Mouse (Mus musculus) frontal cortex, postnatal 36 days (tissue): ENCODE data around the gene Tm9sf1.

Source experiments
- DNase-seq, 2 experiments: peaks; one replicate each; pipeline ENCODE4 v3.0.0; 2022; ENCODE audit warnings: low spot score in 2 of 2

The Tm9sf1 gene

DNA sequence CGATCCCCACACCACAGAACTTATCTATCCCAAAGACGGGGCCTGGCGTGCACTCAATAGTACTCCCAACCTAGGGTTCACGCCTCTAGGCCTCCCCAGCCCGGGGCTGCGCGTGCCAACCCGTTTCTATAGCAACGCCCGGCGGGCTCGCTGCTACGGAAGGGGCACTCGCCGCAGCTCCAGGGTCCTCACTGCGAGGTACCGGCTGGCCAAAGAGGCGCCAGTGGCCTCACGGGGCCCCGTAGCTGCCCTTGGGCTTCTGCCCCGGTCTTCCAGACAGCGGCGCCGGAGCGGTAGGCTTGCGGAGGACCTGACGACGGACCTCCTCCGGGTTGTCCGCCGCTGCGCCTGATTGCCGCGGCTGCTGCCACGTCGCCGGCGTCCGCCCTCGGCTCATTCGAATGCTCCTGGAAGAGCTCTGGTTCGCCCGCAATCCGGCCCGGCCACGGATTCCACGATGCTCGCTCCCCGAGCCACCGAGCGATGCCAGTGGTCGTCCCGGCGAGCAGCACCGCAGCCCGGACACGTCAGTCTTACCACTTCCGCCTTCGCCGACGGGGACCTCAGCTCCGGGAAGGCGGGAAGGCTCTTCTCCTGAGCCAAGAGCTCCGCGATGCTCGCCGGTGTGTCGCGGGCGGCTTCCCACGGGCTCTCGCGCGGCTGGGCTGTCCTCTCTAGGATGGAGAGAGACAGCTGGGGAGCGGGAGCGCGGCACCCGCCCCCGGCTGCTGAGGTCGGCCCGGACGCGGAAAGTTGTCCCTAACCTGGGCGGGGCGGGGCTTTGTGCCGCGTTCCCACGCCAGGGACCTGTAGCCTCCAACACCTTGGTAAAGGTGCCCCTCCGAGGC, at the start of gene Tm9sf1:
TSS of gene Tm9sf1 (minus strand) at position 747 of the 848 bp plus-strand sequence.
- DNase-seq, result peak; percentile 91

DNA sequence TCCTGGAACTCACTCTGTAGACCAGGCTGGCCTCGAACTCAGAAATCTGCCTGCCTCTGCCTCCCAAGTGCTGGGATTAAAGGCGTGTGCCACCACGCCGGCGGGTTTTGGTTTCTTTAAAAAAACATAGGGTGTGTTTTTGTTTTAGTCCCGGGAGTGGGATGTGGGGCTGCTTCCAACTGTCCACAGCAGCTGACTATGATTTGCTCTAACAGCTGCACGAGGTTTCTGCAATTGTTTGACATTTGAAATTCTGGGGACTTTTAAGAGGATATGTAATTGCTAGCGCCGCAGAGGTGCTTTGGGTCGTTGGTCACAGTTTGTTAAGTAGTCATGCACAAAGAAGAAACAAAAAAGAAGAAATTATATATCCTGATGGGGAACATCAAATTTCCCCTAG, 45.8 kb upstream of the Tm9sf1 start:
- no peak for DNase-seq

DNA sequence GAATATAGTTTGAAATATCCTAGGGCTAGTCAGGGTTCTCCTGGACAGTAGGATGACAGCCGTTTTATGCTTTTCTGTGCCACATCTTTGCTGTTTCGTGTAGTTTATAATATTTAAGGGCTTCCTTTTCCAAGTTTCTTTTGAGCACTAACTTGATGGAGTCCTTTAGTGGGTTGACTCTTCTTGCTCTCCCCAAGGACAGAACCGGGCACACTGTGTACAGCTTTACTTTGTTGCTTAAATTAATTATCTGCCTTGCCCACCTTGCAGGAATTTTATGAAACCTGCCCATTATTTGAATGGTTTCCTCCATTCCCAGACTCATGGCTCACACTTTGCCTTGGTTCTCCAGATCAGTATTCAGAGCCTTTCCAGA, 38.5 kb upstream of the Tm9sf1 start:
- DNase-seq, result no peak

DNA sequence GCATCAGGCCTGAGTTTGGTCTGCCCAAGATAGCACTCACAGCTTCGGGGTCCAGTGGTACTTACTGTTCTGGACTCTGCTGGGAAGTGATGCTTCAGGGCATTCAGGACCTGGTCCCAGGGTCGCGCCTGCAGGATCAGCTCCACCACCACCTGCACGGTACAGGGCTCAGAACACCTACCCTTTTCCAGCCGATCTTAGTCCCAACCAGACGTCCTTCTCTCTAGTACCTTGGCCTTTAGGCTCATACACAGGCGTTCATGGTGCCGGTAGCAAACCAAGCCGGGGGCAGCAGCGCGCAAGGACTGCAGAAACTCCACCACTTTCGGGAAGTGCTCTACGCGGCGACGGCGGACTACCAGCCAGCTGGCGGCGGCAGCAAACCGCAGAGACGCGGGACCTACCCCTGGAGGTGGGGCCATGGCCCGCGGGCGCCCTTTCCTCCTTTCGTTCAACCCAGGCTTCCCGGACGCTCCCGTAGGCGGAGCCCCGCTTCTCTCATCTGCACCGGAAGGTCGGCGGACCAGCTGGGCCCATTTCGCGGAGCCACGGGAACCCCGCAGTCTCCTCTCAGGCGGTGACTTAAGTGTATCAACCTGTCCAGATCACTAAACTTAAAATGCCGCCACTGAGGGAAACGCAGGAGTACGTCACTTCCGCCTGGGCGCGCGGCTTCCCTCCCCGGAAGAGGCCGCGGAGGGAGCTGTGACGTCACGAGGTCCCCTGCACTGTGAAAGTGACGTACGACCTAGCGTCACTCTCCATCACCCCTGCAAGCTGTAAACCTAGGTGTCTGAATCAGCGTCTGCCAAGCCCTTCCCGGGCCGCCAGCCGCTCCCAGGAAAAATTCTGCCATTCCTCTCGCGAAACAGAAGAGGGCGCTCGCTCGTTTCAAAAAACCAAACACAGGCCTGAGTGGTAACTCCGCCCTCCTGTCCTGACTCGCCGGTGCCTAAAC, 37.8 kb upstream of the Tm9sf1 start, which contains the start of gene Tinf2:
TSS of gene Tinf2 (minus strand) at position 661 of the 958 bp plus-strand sequence.
- DNase-seq, result peak; percentile 94 to 98

DNA sequence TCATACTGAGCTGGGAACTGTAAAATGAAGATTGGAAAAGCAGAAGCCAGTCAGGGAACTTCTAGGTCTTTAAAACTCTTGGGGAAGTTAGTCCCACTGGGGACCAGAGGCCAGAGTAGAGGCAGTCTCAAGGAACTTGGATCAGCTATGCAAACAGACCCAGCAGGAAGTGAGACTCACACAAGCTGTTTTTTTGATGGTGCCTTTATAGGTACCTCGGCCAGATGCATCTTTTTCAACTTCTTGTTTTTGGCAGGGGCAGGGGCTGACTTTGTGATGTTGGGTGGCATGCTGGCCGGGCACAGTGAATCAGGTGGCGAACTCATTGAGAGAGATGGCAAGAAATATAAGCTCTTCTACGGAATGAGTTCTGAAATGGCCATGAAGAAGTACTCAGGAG, 34.0 kb upstream of the Tm9sf1 start:
- no peak for DNase-seq

DNA sequence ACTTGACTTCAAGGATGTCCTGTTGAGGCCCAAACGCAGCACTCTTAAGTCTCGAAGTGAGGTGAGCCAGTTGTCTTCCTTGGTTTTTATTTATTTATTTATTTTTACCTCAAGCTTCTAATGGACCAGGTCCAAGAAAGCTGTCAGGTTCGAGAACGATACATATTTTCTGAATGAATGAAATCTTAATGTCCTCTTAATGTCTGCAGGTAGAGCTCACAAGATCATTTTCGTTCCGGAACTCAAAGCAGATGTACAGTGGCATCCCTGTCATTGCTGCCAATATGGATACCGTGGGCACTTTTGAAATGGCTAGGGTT, 29.1 kb upstream of the Tm9sf1 start:
- no peak for DNase-seq

DNA sequence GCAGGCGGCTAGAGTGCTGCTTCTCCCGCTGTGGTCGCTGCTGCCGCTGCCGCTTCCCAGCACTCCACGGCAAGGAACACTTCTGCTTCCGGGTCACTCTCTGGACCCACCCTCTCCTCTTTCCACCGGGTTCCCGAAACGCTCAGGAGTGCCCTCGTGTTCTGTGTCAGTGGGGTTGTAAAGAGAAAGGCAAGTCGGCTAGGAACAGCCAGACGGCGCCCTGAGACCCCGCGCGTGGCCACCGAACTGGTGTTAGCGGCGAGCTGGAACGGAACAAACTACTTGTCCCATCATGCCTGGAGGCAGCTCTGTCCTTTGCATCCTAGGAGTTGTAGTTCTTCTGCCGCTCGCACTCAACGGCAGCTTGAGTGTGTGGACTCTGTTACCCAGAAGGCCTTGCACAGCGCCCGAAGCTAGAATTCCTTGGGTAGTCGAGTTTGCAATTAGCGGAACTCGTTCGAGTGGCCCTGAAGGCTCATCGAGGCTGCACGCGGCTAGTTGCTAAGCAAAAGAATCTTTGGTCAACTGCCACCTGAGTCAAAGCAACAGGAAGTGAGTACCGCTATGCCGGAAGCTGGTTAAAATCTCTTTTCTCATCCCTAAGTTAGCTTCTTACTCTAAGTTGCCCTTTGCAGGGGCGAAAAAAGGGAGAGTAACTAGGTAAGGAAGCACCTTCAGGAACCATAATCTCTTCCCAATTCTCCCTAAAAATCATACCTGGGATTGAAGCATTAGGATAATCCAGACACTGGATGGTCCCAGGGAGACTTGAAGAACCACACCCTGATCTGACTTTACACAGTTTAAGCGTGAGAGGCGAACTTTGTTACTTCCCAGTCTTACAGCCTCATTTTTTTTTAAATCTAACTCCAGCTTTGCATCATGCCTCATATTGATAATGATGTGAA, 28.5 kb upstream of the Tm9sf1 start, which contains the start of the genes Gmpr2 and Nedd8:
TSS of gene Gmpr2 (plus strand) at position 109 of the 908 bp plus-strand sequence.
TSS of gene Nedd8 (minus strand) at position 292 of the 908 bp plus-strand sequence.
- peak; percentile 96 to 97 for DNase-seq

DNA sequence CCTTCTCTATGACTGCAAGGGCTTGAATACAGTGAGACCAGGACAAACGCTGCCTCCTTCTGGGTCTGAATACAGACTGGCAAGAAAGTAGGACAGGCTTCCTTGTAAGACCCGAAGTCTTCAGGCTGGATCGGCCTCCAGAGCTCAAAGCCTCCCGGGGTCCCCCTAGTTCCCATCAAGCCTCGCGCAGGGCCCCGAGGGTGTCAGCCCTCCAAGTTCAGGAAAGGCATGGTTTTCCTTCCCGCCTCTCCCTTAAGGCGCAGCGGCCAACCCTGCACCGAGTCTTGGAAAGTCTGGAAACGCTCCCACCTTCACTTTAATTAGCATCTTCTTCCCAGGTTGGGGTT, 27.9 kb upstream of the Tm9sf1 start:
- no peak for DNase-seq

DNA sequence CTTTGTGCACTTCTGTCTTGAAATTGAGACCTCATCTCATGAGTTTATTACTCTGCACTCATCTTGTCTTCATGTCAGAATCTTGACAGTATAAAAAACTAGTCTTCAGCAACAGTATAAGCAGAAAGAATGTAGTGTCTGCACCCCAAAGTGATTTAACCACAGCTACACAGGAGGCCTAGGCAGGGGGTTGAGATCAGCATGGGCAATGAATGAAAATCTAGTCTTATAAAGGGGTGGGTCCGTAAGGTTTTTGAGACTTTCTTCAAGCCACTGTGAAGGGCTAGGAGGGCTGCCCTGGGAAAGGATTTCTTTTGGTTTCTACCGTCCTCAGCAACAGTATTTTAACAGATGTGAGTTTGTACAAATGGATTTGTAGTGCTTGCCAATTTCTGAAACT, 17.0 kb upstream of the Tm9sf1 start:
- DNase-seq, result no peak

DNA sequence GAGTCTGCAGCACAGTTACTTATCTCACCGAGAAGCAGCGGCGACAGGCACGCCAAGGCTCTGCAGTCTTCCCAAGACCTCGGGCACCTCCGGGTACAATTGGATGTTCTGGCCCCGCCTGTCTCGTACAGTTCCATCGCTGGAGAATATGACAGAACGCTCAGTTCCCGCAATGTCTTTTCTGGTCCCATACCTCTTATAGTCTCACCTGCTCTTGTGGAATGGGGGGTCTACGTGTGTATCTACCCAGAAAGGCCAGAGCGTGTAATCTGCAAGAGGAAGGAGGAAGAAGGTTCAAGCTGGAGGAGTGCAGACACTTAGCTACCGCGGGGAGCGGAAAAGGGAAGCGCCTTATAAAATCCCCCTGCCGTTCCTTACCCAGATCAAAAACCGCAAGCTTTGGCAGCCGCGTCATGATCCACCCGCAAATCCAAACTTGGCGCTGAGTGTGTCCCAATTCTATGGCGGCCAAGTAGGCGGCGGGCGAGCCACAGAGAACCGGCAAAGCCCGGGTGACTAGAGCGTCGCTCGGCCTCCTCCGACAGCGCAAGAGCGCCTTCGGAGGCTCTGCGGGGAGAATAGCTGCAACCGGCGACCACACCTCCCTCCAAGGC, 16.5 kb upstream of the Tm9sf1 start, which contains the start of gene Mdp1:
TSS of gene Mdp1 (minus strand) at position 549 of the 614 bp plus-strand sequence.
- peak; percentile 81 to 86 for DNase-seq

DNA sequence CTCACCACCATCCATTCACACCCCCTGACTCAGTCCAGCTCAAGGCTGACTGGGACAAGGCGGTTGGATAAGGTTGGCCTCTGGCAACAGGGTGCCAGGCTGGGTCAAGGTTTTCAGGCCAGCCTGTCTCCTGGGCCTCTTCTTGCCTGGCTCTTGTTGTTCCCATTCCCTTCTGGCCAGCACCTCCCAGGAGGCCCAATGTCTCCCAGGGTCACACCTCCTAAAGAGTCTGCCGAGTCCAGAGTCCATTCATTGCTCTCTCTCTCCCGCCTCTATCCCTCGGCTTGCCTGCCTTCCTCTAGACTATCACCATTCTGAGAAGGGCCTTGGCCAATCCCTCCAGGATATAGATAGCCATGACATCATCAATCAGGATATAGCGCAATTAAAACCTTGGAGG, 14.4 kb upstream of the Tm9sf1 start:
- no peak for DNase-seq

DNA sequence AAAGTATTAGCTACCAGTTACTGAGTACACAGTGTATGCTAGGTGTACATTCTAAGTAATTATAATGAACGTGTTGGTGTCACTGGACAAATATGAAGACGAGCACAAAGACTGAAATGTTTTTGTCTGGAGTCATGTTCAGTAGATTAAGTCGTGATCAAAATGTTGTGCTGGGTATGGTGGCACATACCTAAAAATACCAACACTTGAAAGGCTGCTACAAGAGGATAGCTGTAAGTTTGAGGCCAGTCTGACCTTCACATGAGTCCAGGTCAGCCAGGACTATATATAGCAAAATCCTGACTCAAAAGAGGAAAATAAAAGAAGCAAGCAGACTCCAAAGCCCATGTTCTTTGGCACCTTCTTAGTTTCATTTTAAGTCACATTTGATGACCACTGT, 13.3 kb upstream of the Tm9sf1 start:
- DNase-seq, result no peak

DNA sequence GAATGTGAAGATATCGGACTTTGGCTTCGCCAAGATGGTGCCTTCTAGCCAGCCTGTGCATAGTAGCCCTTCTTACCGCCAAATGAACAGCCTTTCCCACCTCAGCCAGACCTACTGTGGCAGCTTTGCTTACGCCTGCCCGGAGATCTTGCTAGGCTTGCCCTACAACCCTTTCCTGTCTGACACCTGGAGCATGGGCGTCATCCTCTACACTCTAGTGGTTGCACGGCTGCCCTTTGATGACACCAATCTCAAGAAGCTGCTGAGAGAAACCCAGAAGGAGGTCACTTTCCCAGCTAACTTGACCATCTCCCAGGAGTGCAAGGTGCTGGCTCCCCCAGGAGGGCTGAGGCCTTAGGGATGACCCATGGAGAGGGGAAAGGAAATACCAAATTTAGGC, 7.9 kb upstream of the Tm9sf1 start:
- DNase-seq, result no peak

DNA sequence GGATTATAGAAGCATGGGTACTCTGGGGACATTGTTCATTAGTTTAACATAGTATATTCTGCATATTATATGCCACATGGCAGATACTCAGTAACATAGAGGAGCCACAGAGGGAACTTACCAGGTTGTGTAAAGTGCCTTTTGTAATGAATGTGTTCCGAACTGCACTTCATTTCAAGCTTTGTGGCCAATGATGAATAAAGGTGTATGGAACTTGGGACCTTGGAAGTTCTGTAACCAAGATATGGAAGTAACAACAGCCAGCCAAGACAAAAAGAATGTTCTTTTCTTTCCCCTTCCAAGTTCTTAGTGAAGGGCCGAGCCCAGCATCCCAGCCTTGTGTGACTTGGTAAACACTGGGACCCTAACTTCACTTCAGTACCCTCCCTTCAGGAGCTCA, 6.3 kb upstream of the Tm9sf1 start, which contains the start of gene Tssk4:
TSS of gene Tssk4 (plus strand) at position 301 of the 400 bp plus-strand sequence.
- DNase-seq, result no peak

DNA sequence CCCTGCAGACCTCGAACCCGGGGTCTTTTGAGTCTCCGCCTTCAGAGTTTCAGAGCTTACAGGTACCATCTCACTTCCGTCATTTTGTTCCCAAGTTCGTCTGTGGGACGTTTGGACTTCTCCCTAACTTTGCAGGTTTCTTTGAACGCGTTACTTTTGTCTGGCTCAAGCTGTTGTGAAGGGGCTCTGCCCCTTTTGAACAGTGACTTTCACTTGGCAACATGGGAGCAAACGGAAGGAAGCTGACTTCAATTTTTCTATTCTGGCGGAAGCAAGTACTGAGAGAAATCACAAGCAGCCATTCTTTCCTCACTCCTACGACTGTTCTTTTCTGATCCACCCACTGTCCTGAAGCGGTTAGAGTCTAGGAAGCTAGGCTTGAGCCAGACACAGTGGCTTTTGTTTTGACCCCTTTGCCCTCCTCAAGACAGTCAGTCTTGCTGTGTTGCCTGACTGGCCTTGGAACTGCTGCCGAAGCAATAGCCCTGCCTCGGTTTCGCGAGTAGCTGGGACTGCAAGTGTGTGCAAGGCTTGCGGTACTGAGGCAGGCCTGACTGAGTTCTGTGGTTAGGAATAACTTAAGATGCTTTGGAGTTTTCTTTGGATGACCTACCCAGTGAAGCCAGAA, 769 bp upstream of the Tm9sf1 start:
- no peak for DNase-seq

DNA sequence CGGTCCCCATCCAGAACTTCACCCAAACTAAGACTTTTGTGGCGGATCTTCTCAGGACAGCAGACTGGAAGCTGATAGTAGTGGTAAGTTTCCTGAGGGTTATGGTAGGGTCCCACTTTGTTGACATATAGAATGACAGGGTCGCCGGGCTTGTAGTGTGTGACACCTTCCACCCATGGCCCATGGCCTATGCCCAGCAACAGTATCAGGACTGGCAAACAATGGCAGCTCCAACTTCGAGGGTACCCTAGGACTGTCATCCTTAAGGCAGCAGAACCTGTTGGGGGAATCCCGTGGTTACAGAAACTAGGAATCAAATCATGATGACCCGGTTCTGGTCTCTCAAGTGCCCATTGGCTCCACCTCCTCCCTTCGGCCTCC, 937 bp downstream of the Tm9sf1 start:
- DNase-seq, result no peak

DNA sequence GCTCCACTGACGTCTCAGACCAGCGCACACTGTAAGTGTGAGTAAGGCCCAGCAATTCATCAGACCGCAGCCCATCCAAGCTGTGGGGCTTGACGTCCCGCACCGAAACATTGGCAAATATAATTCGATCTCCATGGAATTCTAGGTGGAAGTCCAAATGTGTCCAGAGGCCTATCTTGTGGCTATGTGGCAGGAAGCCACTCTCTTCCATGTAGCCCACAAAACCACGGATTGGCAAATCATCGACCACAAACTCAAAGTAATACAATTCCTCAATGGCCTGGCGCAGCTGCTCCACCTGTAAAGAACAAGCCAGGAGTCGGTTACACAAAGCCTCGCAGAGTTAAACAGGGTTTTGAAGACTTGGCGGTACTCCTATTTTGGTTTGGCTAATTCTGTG, 2.3 kb downstream of the Tm9sf1 start:
- DNase-seq, result no peak

DNA sequence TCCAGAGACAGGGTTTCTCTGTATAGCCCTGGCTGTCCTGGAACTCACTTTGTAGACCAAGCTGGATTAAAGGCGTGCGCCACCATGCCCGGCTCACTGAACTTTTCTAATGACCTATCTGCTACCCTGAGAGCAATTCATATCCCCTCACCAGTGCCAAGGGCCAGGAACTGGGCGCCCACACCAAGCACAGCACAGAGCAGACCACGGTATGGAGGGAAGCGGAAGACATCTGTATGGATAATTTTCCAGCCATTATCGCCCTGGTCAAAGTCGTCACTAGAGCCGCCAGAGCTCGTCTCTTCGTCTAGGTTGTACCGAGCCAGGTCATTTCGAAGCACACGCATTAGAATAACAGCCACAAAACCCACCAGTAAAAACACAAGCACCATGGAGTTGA, 2.8 kb downstream of the Tm9sf1 start:
- no peak for DNase-seq

DNA sequence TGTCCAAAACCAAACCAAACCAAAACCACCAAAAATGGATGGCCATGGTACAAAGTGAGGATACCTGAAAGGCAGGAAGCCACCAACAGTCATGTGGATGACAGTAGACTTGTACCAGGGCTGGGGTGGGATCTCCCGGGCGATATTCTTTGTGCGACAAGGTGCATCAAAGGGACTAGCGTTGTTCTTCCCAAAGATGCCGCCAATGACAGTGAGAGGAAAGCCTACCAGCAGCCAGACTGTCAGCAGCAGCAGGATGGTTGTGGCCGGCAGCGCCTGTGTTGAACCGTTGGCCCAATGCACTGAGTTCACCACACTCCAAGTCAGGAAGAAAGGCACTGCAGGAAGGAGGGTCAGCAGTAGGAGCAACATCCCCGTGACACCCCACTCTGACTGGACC, 5.8 kb downstream of the Tm9sf1 start, which contains the start of gene Gm49378:
TSS of gene Gm49378 (minus strand) at position 101 of the 400 bp plus-strand sequence.
- DNase-seq, result no peak

DNA sequence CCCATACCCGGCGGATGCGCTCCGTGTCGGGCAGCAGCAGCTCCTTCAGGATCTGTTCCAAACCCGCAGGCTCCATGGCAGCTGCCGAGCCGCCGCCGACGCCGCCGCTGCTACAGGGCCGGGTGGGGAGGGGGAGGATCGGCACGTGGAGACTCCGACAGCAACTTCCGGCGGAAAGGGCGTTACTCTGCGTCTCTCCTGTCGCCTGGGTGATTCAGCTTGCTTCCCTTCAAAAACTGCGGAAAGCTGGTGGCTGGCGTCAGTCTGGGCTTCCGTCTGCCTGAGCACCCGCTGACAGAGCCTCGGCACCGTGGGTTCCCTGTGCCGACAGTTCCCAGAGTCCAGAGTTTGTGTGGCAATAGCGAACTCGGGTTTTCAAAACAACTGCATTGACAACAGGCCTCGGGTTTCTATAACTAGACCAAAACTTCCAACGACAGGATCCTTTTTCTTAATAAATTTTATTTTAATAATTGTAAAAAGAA, 8.0 kb downstream of the Tm9sf1 start, which contains the start of gene Ipo4:
TSS of gene Ipo4 (minus strand) at position 435 of the 485 bp plus-strand sequence.
- DNase-seq, result peak; percentile 87 to 89
